Mouse (Mus musculus): Measurements from ENCODE around the gene Ints1.

DNA sequence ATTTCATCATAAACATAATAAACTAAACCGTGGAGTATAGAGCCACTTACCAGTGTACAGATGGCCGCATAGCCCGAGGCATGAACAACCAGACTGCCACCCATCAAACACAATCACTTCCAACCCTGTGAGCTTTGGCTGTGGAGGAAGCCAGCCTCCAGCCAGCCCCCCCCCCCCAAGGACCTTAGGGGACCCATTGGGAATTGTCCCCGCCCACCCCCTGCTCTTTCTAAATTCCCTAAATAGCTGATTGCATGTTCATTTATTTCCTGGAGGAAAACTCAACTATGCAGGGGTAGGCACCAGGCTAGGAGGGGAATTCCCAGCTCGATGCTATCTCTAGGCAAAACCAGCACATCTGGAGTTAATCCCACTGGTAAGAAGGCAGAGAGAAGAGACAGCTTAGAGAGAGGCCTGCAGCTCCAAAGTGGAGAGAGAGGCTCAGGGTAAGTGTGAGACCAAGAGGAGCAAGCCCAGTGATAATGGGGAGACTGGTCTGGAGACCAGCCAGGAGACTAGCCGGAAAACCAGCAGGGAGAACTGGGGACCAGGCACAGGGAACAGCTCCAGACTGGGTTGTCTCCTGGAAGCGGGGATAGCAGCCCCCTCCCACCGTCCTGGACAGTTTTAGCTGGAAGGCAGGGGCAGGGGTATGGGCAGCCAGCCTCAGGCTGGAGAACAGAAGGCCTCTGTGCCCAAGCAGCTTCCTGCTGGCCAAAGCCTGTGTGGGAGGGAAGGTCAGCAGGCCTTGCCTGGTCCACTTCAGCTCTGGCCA, 44.6 kb downstream of the Ints1 start:
- TF ChIP-seq CTCF (IDR thresholded peaks at IDR 0.05) (no peak), POLR2A (IDR thresholded peaks at IDR 0.05; ENCODE audit: insufficient read depth, low read depth, low read length) (no peak), EP300 (IDR thresholded peaks at IDR 0.05; ENCODE audit: insufficient read depth, low read depth, low read length) (no peak)
